Mouse (Mus musculus) hindbrain, embryonic 13.5 days (tissue): ENCODE results near the gene Gzma. TPM values are rescaled to one million over a fixed set of nuclear protein-coding genes. Genes with fewer than 3 reads are reported as not detected.

ENCODE experiments used
- ATAC-seq: fragments of 200-750 bp; cut with Nextera tagmentation; 2 replicates; pipeline ENCODE4 v1.8.0; 2017; ENCODE audit warnings: moderate TSS enrichment; ENCODE audit not compliant: low FRiP score
- H3K27ac ChIP-seq: fragments of 300-500 bp; sonication (generic); 2 replicates; pipeline ENCODE4 v1.5.1; 2015; ENCODE audit warnings: inconsistent platforms, mild to moderate bottlenecking, moderate library complexity
- H3K27me3 ChIP-seq: fragments of 300-500 bp; sonication (generic); 2 replicates; pipeline ENCODE4 v1.6.1; 2015; ENCODE audit warnings: mild to moderate bottlenecking, inconsistent platforms
- H3K36me3 ChIP-seq: fragments of 300-500 bp; sonication (generic); 2 replicates; pipeline ENCODE4 v1.6.1; 2015; ENCODE audit warnings: mild to moderate bottlenecking, inconsistent platforms
- H3K4me1 ChIP-seq: fragments of 300-500 bp; sonication (generic); replicated peaks from 2 replicates; pipeline ENCODE4 v1.6.1; 2015; ENCODE audit warnings: inconsistent platforms
- H3K4me2 ChIP-seq: fragments of 300-500 bp; sonication (generic); 2 replicates; pipeline ENCODE4 v1.6.1; 2015; ENCODE audit warnings: inconsistent platforms, mild to moderate bottlenecking, moderate library complexity
- H3K4me3 ChIP-seq: fragments of 300-500 bp; sonication (generic); 2 replicates; pipeline ENCODE4 v1.5.1; 2015; ENCODE audit warnings: mild to moderate bottlenecking, inconsistent platforms
- H3K9ac ChIP-seq: fragments of 300-500 bp; sonication (generic); 2 replicates; pipeline ENCODE4 v1.6.1; 2015; ENCODE audit warnings: mild to moderate bottlenecking, inconsistent platforms
- H3K9me3 ChIP-seq: fragments of 300-500 bp; sonication (generic); 2 replicates; pipeline ENCODE4 v1.6.1; 2016; ENCODE audit warnings: inconsistent platforms
- WGBS: fragments of 180-500 bp; shearing (Covaris S2); methylation state at CpG from one replicate; pipeline ENCODE4 v1.1.7; 2015; 5-methylcytosine and 5-hydroxymethylcytosine counted together
- polyA plus RNA-seq: library from polyadenylated mRNA; unstranded; fragments of >200 nt; fragmentation: Nextera tagmentation; extraction: Ambion mirVana; gene quantifications from 2 replicates; pipeline ENCODE4 v1.2.1, GENCODE M21; 2015

The Gzma gene
- polyA plus RNA-seq, 1 experiment from 2014 or later = not detected

- H3K9me3 ChIP-seq = no peaks in the 10 kb centered on the region
- 84% methylated on average over 3 of the region's 3 CpGs for WGBS
- H3K4me1 ChIP-seq = peaks cover 6% of the 10 kb centered on the region; the same call in 1 of the 2 replicates
- H3K27ac ChIP-seq = no peak overlapping the region
- H3K27me3 ChIP-seq = peaks cover 9% of the 10 kb centered on the region; the same call in 1 of the 2 replicates
- ATAC-seq = no peak
- no peaks in the 10 kb centered on the region; the same call in 1 of the 2 replicates for H3K36me3 ChIP-seq
- H3K9ac ChIP-seq = 0 out of 2 replicates have a peak overlapping the region, but pooled peaks have one; percentile 39
- peak overlapping the region; percentile 67 for H3K4me2 ChIP-seq
- H3K4me3 ChIP-seq = peak overlapping the region; percentile 47
Measured at GRCm38 (mm10) chr13:113044876-113045275, 55.9 kb downstream of the Gzma start.

Other genes starting within 250 kb of the Gzma start
- 65.7 and 66.8 TPM in 2 replicates for gene Mtrex, start 173.6 kb downstream of the Gzma start, polyA plus RNA-seq
- 38.6 and 39.9 TPM in 2 replicates for gene Dhx29, start 173.5 kb downstream of the Gzma start, polyA plus RNA-seq
- 0.91 and 3.0 TPM in 2 replicates for gene Ccno, start 113.2 kb downstream of the Gzma start, polyA plus RNA-seq
- gene Mcidas, start 107.1 kb downstream of the Gzma start, polyA plus RNA-seq = 0.60 and 1.6 TPM in 2 replicates
- 0.35 and 0.86 TPM in 2 replicates for gene Cdc20b, start 65.9 kb downstream of the Gzma start, polyA plus RNA-seq
- 78.5 and 78.6 TPM in 2 replicates for gene Gpx8, start 54.6 kb downstream of the Gzma start, polyA plus RNA-seq
- 1.5 and 1.8 TPM in 2 replicates for gene Esm1, start 108.7 kb upstream of the Gzma start, polyA plus RNA-seq
- not detected in 2 replicates for gene Gzmk, start 124.9 kb upstream of the Gzma start, polyA plus RNA-seq
- gene BC067074, start 192.2 kb upstream of the Gzma start, polyA plus RNA-seq = 0.92 and 0.96 TPM in 2 replicates